Mouse (Mus musculus) urinary bladder, postnatal 36 days (tissue): ENCODE data around the gene Emb.
A peak's percentile ranks its signal among the peaks of the same experiment; 100 is the strongest.

Experiments used
- DNase-seq, 2 experiments: peaks; one replicate each; pipeline ENCODE4 v3.0.0; 2022; ENCODE audit warnings: low spot score in 2 of 2, mixed read lengths in 1 of 2

Gene Emb

GRCm38 (mm10) chr13:117220501-117221321 lies 12.4 kb downstream of the Emb start, which contains the start of gene Gm17509:
Gene Gm17509 (minus strand): TSS chr13:117221075.
- DNase-seq = no peak

GRCm38 (mm10) chr13:117223125-117223524 lies 14.8 kb downstream of the Emb start:
- DNase-seq = no peak

GRCm38 (mm10) chr13:117224901-117225300 lies 16.6 kb downstream of the Emb start:
- no peak for DNase-seq

- DNase-seq = no peak
Measured at GRCm38 (mm10) chr13:117225561-117225960, 17.2 kb downstream of the Emb start.

GRCm38 (mm10) chr13:117230371-117231110 lies 22.2 kb downstream of the Emb start:
- DNase-seq = no peak

- no peak for DNase-seq
Measured at GRCm38 (mm10) chr13:117233808-117234207, 25.5 kb downstream of the Emb start.

- no peak for DNase-seq
Measured at GRCm38 (mm10) chr13:117234486-117234885, 26.1 kb downstream of the Emb start.

- peak; percentile 22 to 23 for DNase-seq
Measured at GRCm38 (mm10) chr13:117235530-117236212, 27.3 kb downstream of the Emb start.

GRCm38 (mm10) chr13:117237111-117237510 lies 28.8 kb downstream of the Emb start:
- no peak for DNase-seq

GRCm38 (mm10) chr13:117242063-117242462 lies 33.7 kb downstream of the Emb start:
- DNase-seq = no peak

GRCm38 (mm10) chr13:117242621-117243020 lies 34.3 kb downstream of the Emb start:
- no peak for DNase-seq

- DNase-seq = no peak
Measured at GRCm38 (mm10) chr13:117260704-117261103, 52.4 kb downstream of the Emb start.

GRCm38 (mm10) chr13:117266156-117266555 lies 57.8 kb downstream of the Emb start:
- DNase-seq = no peak

- no peak for DNase-seq
Measured at GRCm38 (mm10) chr13:117267963-117268362, 59.6 kb downstream of the Emb start.

GRCm38 (mm10) chr13:117284036-117284435 lies 75.7 kb downstream of the Emb start:
- no peak for DNase-seq

GRCm38 (mm10) chr13:117286939-117287338 lies 78.6 kb downstream of the Emb start:
- no peak for DNase-seq

GRCm38 (mm10) chr13:117287400-117287799 lies 79.1 kb downstream of the Emb start:
- DNase-seq = no peak

GRCm38 (mm10) chr13:117289494-117290270 lies 81.3 kb downstream of the Emb start:
- peak; percentile 47 to 54 for DNase-seq

GRCm38 (mm10) chr13:117311446-117312225 lies 103.3 kb downstream of the Emb start:
- DNase-seq = peak; percentile 63 to 64
